Mouse (Mus musculus): ENCODE results near the gene Slc4a2. TPM values are rescaled to one million over a fixed set of nuclear protein-coding genes. Genes with fewer than 3 reads are reported as not detected.

The Slc4a2 gene
- polyA plus RNA-seq, 1 experiment, result 88.0 TPM

DNA sequence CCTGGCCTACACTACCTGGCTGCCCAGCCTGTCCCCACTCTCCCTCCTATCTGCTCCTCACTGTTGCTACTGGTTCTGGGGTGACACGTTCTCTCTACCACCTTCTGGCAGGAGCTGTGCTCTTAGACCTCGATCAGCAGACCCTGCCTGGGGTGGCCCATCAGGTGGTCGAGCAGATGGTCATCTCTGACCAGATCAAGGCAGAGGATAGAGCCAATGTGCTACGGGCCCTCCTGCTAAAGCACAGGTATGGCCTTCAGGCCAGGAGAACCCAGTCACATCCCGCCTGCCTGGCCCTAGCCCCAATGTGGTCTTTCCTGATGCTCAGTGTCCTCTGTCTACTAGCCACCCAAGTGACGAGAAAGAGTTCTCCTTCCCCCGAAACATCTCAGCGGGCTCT is 10.4 kb downstream of the Slc4a2 start:
- no peak for DNase-seq
- TF ChIP-seq POLR2A (IDR thresholded peaks at IDR 0.05; ENCODE audit: borderline replicate concordance, insufficient read depth, low read length), result no peak
- TF ChIP-seq CTCF (IDR thresholded peaks at IDR 0.05; ENCODE audit: borderline replicate concordance, insufficient read depth, low read depth, low read length), result no peak
- H3K4me1 ChIP-seq (ENCODE audit: control insufficient read depth, insufficient read depth, low read length), result no peaks in the 10 kb centered on the region
- no peak overlapping the region for H3K4me3 ChIP-seq (replicated peaks; ENCODE audit: insufficient read depth, low read depth, low read length)
- H3K27ac ChIP-seq (ENCODE audit: insufficient read depth, low read length), result no peak overlapping the region
- H3K27me3 ChIP-seq (ENCODE audit: control insufficient read depth, insufficient read depth, low read length), result no peaks in the 10 kb centered on the region
- WGBS, result 57% methylated on average over 8 of the region's 8 CpGs

- H3K4me1 ChIP-seq (ENCODE audit: control insufficient read depth, insufficient read depth, low read length), result peaks cover 7% of the 10 kb centered on the region
- H3K4me3 ChIP-seq (replicated peaks; ENCODE audit: insufficient read depth, low read depth, low read length), result no peak overlapping the region
- TF ChIP-seq CTCF (IDR thresholded peaks at IDR 0.05; ENCODE audit: borderline replicate concordance, insufficient read depth, low read depth, low read length) (no peak), POLR2A (IDR thresholded peaks at IDR 0.05; ENCODE audit: borderline replicate concordance, insufficient read depth, low read length) (no peak)
- WGBS, result 87% methylated on average over 8 of the region's 8 CpGs
- DNase-seq, result no peak
- H3K27ac ChIP-seq (ENCODE audit: insufficient read depth, low read length), result no peak overlapping the region
- no peaks in the 10 kb centered on the region for H3K27me3 ChIP-seq (ENCODE audit: control insufficient read depth, insufficient read depth, low read length)
Measured at GRCm38 (mm10) chr5:24441187-24441586, 17.6 kb downstream of the Slc4a2 start.

GRCm38 (mm10) chr5:24442029-24442428 is 18.4 kb downstream of the Slc4a2 start:
- WGBS, result 75% methylated on average over 9 of the region's 9 CpGs
- TF ChIP-seq POLR2A (IDR thresholded peaks at IDR 0.05; ENCODE audit: borderline replicate concordance, insufficient read depth, low read length) (no peak), CTCF (IDR thresholded peaks at IDR 0.05; ENCODE audit: borderline replicate concordance, insufficient read depth, low read depth, low read length) (no peak)
- H3K27ac ChIP-seq (ENCODE audit: insufficient read depth, low read length), result no peak overlapping the region
- H3K4me3 ChIP-seq (replicated peaks; ENCODE audit: insufficient read depth, low read depth, low read length), result no peak overlapping the region
- no peaks in the 10 kb centered on the region for H3K27me3 ChIP-seq (ENCODE audit: control insufficient read depth, insufficient read depth, low read length)
- DNase-seq, result no peak
- H3K4me1 ChIP-seq (ENCODE audit: control insufficient read depth, insufficient read depth, low read length), result peaks cover 7% of the 10 kb centered on the region

GRCm38 (mm10) chr5:24443204-24443603 is 19.6 kb downstream of the Slc4a2 start:
- H3K4me1 ChIP-seq (ENCODE audit: control insufficient read depth, insufficient read depth, low read length), result peaks cover 7% of the 10 kb centered on the region
- H3K27me3 ChIP-seq (ENCODE audit: control insufficient read depth, insufficient read depth, low read length), result no peaks in the 10 kb centered on the region
- H3K27ac ChIP-seq (ENCODE audit: insufficient read depth, low read length), result no peak overlapping the region
- H3K4me3 ChIP-seq (replicated peaks; ENCODE audit: insufficient read depth, low read depth, low read length), result no peak overlapping the region
- 88% methylated on average over 7 of the region's 7 CpGs for WGBS
- no peak for DNase-seq
- TF ChIP-seq CTCF (IDR thresholded peaks at IDR 0.05; ENCODE audit: borderline replicate concordance, insufficient read depth, low read depth, low read length), result no peak
- no peak for TF ChIP-seq POLR2A (IDR thresholded peaks at IDR 0.05; ENCODE audit: borderline replicate concordance, insufficient read depth, low read length)

DNA sequence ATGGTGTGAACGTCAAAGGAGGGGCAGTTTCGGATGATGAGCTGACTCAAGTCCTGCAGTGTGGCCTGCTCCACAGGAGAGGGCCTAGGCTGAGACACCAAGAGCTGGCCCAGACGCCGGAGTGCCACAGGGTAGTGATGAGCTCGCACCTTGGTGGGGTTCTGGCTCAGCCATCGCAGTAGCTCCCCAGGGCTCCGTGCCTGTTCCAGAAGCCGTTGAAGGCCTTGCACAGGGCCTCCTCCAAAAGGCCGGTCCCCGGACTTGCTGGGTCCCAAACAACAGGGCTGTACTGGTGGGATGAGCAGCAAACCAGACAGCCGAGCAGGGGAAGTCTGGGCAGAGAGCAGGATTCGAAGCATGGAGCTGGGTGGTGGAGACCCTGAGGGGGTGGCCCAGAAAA is 20.3 kb downstream of the Slc4a2 start:
- TF ChIP-seq CTCF (IDR thresholded peaks at IDR 0.05; ENCODE audit: borderline replicate concordance, insufficient read depth, low read depth, low read length) (no peak), POLR2A (IDR thresholded peaks at IDR 0.05; ENCODE audit: borderline replicate concordance, insufficient read depth, low read length) (no peak)
- 15% methylated on average over 12 of the region's 12 CpGs for WGBS

GRCm38 (mm10) chr5:24444746-24445427 is 21.2 kb downstream of the Slc4a2 start, which contains the start of gene Fastk:
Fastk (minus strand) TSS chr5:24445287.
- under 1% methylated on average over 60 of the region's 60 CpGs for WGBS
- Histone ChIP-seq H3K4me3 (replicated peaks; ENCODE audit: insufficient read depth, low read depth, low read length) (peak within 1 kb of the TSS; percentile 66), H3K27ac (ENCODE audit: insufficient read depth, low read length) (peak within 1 kb of the TSS; percentile 86), H3K27me3 (ENCODE audit: control insufficient read depth, insufficient read depth, low read length) (no peaks in the 10 kb centered on the region), H3K4me1 (ENCODE audit: control insufficient read depth, insufficient read depth, low read length) (peaks cover 7% of the 10 kb centered on the region)
- DNase-seq, result peak; percentile 94 to 95
- TF ChIP-seq POLR2A (IDR thresholded peaks at IDR 0.05; ENCODE audit: borderline replicate concordance, insufficient read depth, low read length) (peak; percentile 75), CTCF (IDR thresholded peaks at IDR 0.05; ENCODE audit: borderline replicate concordance, insufficient read depth, low read depth, low read length) (no peak)

More for the DNA sequence above, 20.3 kb downstream of the Slc4a2 start:
- Histone ChIP-seq H3K4me1 (ENCODE audit: control insufficient read depth, insufficient read depth, low read length) (peaks cover 7% of the 10 kb centered on the region), H3K27ac (ENCODE audit: insufficient read depth, low read length) (peak overlapping the region; percentile 86; the same call in 1 of the 2 replicates), H3K4me3 (replicated peaks; ENCODE audit: insufficient read depth, low read depth, low read length) (peak overlapping the region; percentile 66), H3K27me3 (ENCODE audit: control insufficient read depth, insufficient read depth, low read length) (no peaks in the 10 kb centered on the region)
- DNase-seq, result peak; percentile 56 to 57

- no peaks in the 10 kb centered on the region for H3K27me3 ChIP-seq (ENCODE audit: control insufficient read depth, insufficient read depth, low read length)
- peak overlapping the region; percentile 66 for H3K4me3 ChIP-seq (replicated peaks; ENCODE audit: insufficient read depth, low read depth, low read length)
- TF ChIP-seq POLR2A (IDR thresholded peaks at IDR 0.05; ENCODE audit: borderline replicate concordance, insufficient read depth, low read length) (no peak), CTCF (IDR thresholded peaks at IDR 0.05; ENCODE audit: borderline replicate concordance, insufficient read depth, low read depth, low read length) (no peak)
- H3K27ac ChIP-seq (ENCODE audit: insufficient read depth, low read length), result peak overlapping the region; percentile 72
- peaks cover 7% of the 10 kb centered on the region for H3K4me1 ChIP-seq (ENCODE audit: control insufficient read depth, insufficient read depth, low read length)
- peak in 1 of 2 experiments; percentile 46 for DNase-seq
- 27% methylated on average over 20 of the region's 20 CpGs for WGBS
Measured at GRCm38 (mm10) chr5:24445428-24446080, 21.9 kb downstream of the Slc4a2 start.

- Histone ChIP-seq H3K4me3 (replicated peaks; ENCODE audit: insufficient read depth, low read depth, low read length) (no peak overlapping the region), H3K27me3 (ENCODE audit: control insufficient read depth, insufficient read depth, low read length) (no peaks in the 10 kb centered on the region), H3K4me1 (ENCODE audit: control insufficient read depth, insufficient read depth, low read length) (peaks cover 7% of the 10 kb centered on the region), H3K27ac (ENCODE audit: insufficient read depth, low read length) (no peak overlapping the region)
- DNase-seq, result no peak
- no peak for TF ChIP-seq CTCF (IDR thresholded peaks at IDR 0.05; ENCODE audit: borderline replicate concordance, insufficient read depth, low read depth, low read length)
- no peak for TF ChIP-seq POLR2A (IDR thresholded peaks at IDR 0.05; ENCODE audit: borderline replicate concordance, insufficient read depth, low read length)
- 93% methylated on average over 7 of the region's 7 CpGs for WGBS
Measured at GRCm38 (mm10) chr5:24446630-24447029, 23.0 kb downstream of the Slc4a2 start.
